Mouse (Mus musculus) splenic B cell, adult 2 months (primary cell): ENCODE measurements around the gene Osbpl9.

Experiments
- DNase-seq: peaks from one replicate; pipeline ENCODE4 v3.0.0-alpha.2; 2011; ENCODE audit warnings: low read depth, low spot score
- H3K27me3 ChIP-seq: 2 replicates; pipeline ENCODE4 v1.6.1; 2012; ENCODE audit warnings: mild to moderate bottlenecking, low read length, moderate library complexity, mixed read lengths; ENCODE audit not compliant: control insufficient read depth, poor library complexity, insufficient read depth, severe bottlenecking
- H3K36me3 ChIP-seq: 2 replicates; pipeline ENCODE4 v1.6.1; 2012; ENCODE audit warnings: mild to moderate bottlenecking, low read length, moderate library complexity, mixed read lengths; ENCODE audit not compliant: control insufficient read depth, poor library complexity, insufficient read depth, severe bottlenecking

The Osbpl9 gene

GRCm38 (mm10) chr4:109224762-109225552, 22.9 kb upstream of the Osbpl9 start:
- H3K27me3 ChIP-seq = no peaks in the 10 kb centered on the region
- DNase-seq = no peak
- H3K36me3 ChIP-seq = no peaks in the 10 kb centered on the region

- no peak for DNase-seq
- H3K36me3 ChIP-seq = no peaks in the 10 kb centered on the region
- no peaks in the 10 kb centered on the region for H3K27me3 ChIP-seq
Measured at GRCm38 (mm10) chr4:109222001-109222400, 19.9 kb upstream of the Osbpl9 start.

GRCm38 (mm10) chr4:109220441-109220940, 18.4 kb upstream of the Osbpl9 start:
- Histone ChIP-seq H3K36me3 (no peaks in the 10 kb centered on the region), H3K27me3 (no peaks in the 10 kb centered on the region)
- DNase-seq = no peak

GRCm38 (mm10) chr4:109218008-109218407, 15.9 kb upstream of the Osbpl9 start:
- H3K36me3 ChIP-seq = no peaks in the 10 kb centered on the region
- DNase-seq = no peak
- no peaks in the 10 kb centered on the region for H3K27me3 ChIP-seq

- H3K36me3 ChIP-seq = no peaks in the 10 kb centered on the region
- DNase-seq = no peak
- H3K27me3 ChIP-seq = no peaks in the 10 kb centered on the region
Measured at GRCm38 (mm10) chr4:109213986-109214385, 11.9 kb upstream of the Osbpl9 start.

- H3K27me3 ChIP-seq = no peaks in the 10 kb centered on the region
- no peak for DNase-seq
Measured at GRCm38 (mm10) chr4:109210881-109211280, 8.8 kb upstream of the Osbpl9 start.

GRCm38 (mm10) chr4:109210253-109210652, 8.2 kb upstream of the Osbpl9 start:
- H3K27me3 ChIP-seq = no peaks in the 10 kb centered on the region
- no peaks in the 10 kb centered on the region for H3K36me3 ChIP-seq
- DNase-seq = no peak

More at GRCm38 (mm10) chr4:109210881-109211280, 8.8 kb upstream of the Osbpl9 start:
- H3K36me3 ChIP-seq = no peaks in the 10 kb centered on the region

- H3K36me3 ChIP-seq = no peaks in the 10 kb centered on the region
- no peaks in the 10 kb centered on the region for H3K27me3 ChIP-seq
- no peak for DNase-seq
Measured at GRCm38 (mm10) chr4:109207524-109207923, 5.5 kb upstream of the Osbpl9 start.

- Histone ChIP-seq H3K36me3 (no peaks in the 10 kb centered on the region), H3K27me3 (no peaks in the 10 kb centered on the region)
- no peak for DNase-seq
Measured at GRCm38 (mm10) chr4:109204416-109204815, 2.3 kb upstream of the Osbpl9 start.

- Histone ChIP-seq H3K36me3 (no peaks in the 10 kb centered on the region), H3K27me3 (no peaks in the 10 kb centered on the region)
- no peak for DNase-seq
Measured at GRCm38 (mm10) chr4:109203931-109204330, 1.9 kb upstream of the Osbpl9 start.

GRCm38 (mm10) chr4:109199069-109199468, 3.0 kb downstream of the Osbpl9 start:
- Histone ChIP-seq H3K27me3 (no peaks in the 10 kb centered on the region), H3K36me3 (no peaks in the 10 kb centered on the region)
- no peak for DNase-seq

- no peak for DNase-seq
- H3K36me3 ChIP-seq = no peaks in the 10 kb centered on the region
- H3K27me3 ChIP-seq = no peaks in the 10 kb centered on the region
Measured at GRCm38 (mm10) chr4:109195900-109196629, 6.0 kb downstream of the Osbpl9 start.

GRCm38 (mm10) chr4:109193886-109194285, 8.2 kb downstream of the Osbpl9 start:
- Histone ChIP-seq H3K36me3 (no peaks in the 10 kb centered on the region), H3K27me3 (no peaks in the 10 kb centered on the region)
- no peak for DNase-seq

- no peak for DNase-seq
- Histone ChIP-seq H3K27me3 (no peaks in the 10 kb centered on the region), H3K36me3 (no peaks in the 10 kb centered on the region)
Measured at GRCm38 (mm10) chr4:109191598-109191997, 10.5 kb downstream of the Osbpl9 start.
